12 mouse cellular contexts compared by ENCODE assay signal in the genomic region with DNA sequence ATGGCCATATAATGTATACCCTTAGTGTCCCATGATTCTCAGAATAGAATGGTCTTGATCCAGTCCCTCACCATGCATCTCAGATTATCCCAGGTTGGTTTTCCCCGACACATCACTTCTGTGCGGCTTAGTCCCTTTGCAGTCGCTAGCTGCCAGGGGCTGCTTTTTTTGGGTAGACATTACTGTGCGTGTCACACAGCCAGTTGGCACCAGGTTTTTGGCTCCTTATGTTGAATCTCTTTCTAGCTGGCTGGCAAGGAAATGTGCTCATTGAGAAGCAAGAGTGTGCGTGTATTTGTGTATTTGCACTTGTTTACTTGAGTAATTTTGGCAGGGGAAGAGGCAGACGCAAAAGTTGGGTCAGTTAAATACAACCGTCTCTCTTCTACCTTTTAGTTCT. TPM values are rescaled to one million over a fixed set of nuclear protein-coding genes. Genes with fewer than 3 reads are reported as not detected.
A peak's percentile ranks its signal among the peaks of the same experiment; 100 is the strongest.
DNase-seq lines count a peak whose midpoint lies in the region; ATAC-seq lines count a peak whose summit lies in the region.
"Had no signal": no experiment of that assay in that cellular context is flagged by ENCODE, and none has a peak within 500 bp of the region (broad histone marks: within the 10 kb centered on the region; RNA-seq: fewer than 3 reads in every experiment).

No protein-coding gene starts in this region.

- H3K4me3 ChIP-seq in midbrain, embryonic 14.5 days (replicated peaks; ENCODE audit: low read depth, low read length) = no peak overlapping the region
- no peak overlapping the region for H3K4me3 ChIP-seq in midbrain, embryonic 16.5 days (ENCODE audit: low read depth, low read length)
- H3K4me3 ChIP-seq: midbrain, embryonic 10.5 days had no signal

- no peak overlapping the region for H3K9ac ChIP-seq in midbrain, embryonic 14.5 days (replicated peaks; ENCODE audit: low read length)
- H3K9ac ChIP-seq in midbrain, embryonic 16.5 days (ENCODE audit: low read depth, low read length) = no peak overlapping the region

- peak; percentile 46 for DNase-seq in midbrain, embryonic 14.5 days
- DNase-seq in frontal cortex, adult 2 months (ENCODE audit: extremely low spot score in 1 of 2, low spot score in 1 of 2) = peak; percentile 69 to 79
- DNase-seq in left cerebral cortex, adult 11 months (ENCODE audit: low spot score) = peak; percentile 37
- DNase-seq in right cerebral cortex, postnatal 4 days = peak; percentile 62
- DNase-seq in natural killer cell, adult 2 months (ENCODE audit: low spot score in 2 of 2) = no peak
- no peak for DNase-seq in urinary bladder, postnatal 25 days (ENCODE audit: low spot score)
- no peak for DNase-seq in MN1 (ENCODE audit: low spot score)
- DNase-seq: gastrocnemius, postnatal 10 days; kidney, postnatal 14 days; thymus, postnatal 4 days had no signal

- WGBS in midbrain, embryonic 14.5 days = 84% methylated on average over 7 of the region's 7 CpGs
- WGBS in midbrain, embryonic 16.5 days = 88% methylated on average over 7 of the region's 7 CpGs

- H3K27ac ChIP-seq in midbrain, embryonic 14.5 days (replicated peaks; ENCODE audit: low read depth, low read length) = no peak overlapping the region
- no peak overlapping the region for H3K27ac ChIP-seq in midbrain, embryonic 16.5 days (ENCODE audit: low read length)
- H3K27ac ChIP-seq: midbrain, embryonic 10.5 days had no signal

- no peaks in the 10 kb centered on the region for H3K27me3 ChIP-seq in midbrain, embryonic 14.5 days (ENCODE audit: control insufficient read depth, insufficient read depth, low read length)
- no peaks in the 10 kb centered on the region for H3K27me3 ChIP-seq in midbrain, embryonic 16.5 days (ENCODE audit: control insufficient read depth, insufficient read depth, low read depth, low read length)

- H3K4me2 ChIP-seq in midbrain, embryonic 14.5 days (ENCODE audit: low read length) = no peak overlapping the region
- no peak overlapping the region for H3K4me2 ChIP-seq in midbrain, embryonic 16.5 days (ENCODE audit: low read length)

- no peaks in the 10 kb centered on the region for H3K4me1 ChIP-seq in midbrain, embryonic 14.5 days (ENCODE audit: control insufficient read depth, insufficient read depth, low read length)
- no peaks in the 10 kb centered on the region; the same call in 1 of the 2 replicates for H3K4me1 ChIP-seq in midbrain, embryonic 16.5 days (ENCODE audit: control insufficient read depth, insufficient read depth, low read length)

- ATAC-seq in midbrain, embryonic 14.5 days (ENCODE audit: low FRiP score, low TSS enrichment) = no peak
- ATAC-seq in midbrain, embryonic 16.5 days = no peak

- H3K36me3 ChIP-seq in midbrain, embryonic 14.5 days (ENCODE audit: control insufficient read depth, insufficient read depth, low read length) = no peaks in the 10 kb centered on the region
- H3K36me3 ChIP-seq in midbrain, embryonic 16.5 days (ENCODE audit: control insufficient read depth, insufficient read depth, low read length) = no peaks in the 10 kb centered on the region

- H3K9me3 ChIP-seq in midbrain, embryonic 14.5 days (ENCODE audit: control insufficient read depth, low read length) = no peaks in the 10 kb centered on the region
- no peaks in the 10 kb centered on the region for H3K9me3 ChIP-seq in midbrain, embryonic 16.5 days (replicated peaks; ENCODE audit: control insufficient read depth, low read length, poor library complexity, severe bottlenecking)
- H3K9me3 ChIP-seq: midbrain, embryonic 10.5 days had no signal

RNA-seq across cellular contexts. Expression of a gene that starts 35.9 kb away (rescaled TPM):
- polyA plus RNA-seq in midbrain, embryonic 14.5 days (2014; fragmentation: Nextera tagmentation; extraction: Ambion mirVana) = 32.2 and 38.4 TPM in 2 replicates
- polyA plus RNA-seq in midbrain, embryonic 16.5 days (2015; fragmentation: Nextera tagmentation; extraction: Ambion mirVana) = 32.1 and 34.7 TPM in 2 replicates
- polyA plus RNA-seq in frontal cortex, adult 2 months (2012; rRNA removed) = 15.8 and 19.4 TPM in 2 replicates

Comparison
In these comparisons a context has a peak if more than half of its experiments do, and no peak if none do; other contexts are left out.
1. DNase-seq: peak in midbrain, embryonic 14.5 days (single experiment), frontal cortex, adult 2 months (2 of 2), left cerebral cortex, adult 11 months (single experiment) and right cerebral cortex, postnatal 4 days (single experiment); none in natural killer cell, adult 2 months (0 of 2), urinary bladder, postnatal 25 days (single experiment) and MN1 (single experiment).